Mouse (Mus musculus): ENCODE data around the gene Klrb1c. TPM values are rescaled to one million over a fixed set of nuclear protein-coding genes. Genes with fewer than 3 reads are reported as not detected.
A peak's percentile ranks its signal among the peaks of the same experiment; 100 is the strongest.
"Not testable (repeated sequence)": the region's sequence is repeated elsewhere in the genome, so short reads cannot be mapped to it uniquely, and the experiment has no call there.

Gene Klrb1c
- polyA plus RNA-seq, 1 experiment from 2014 or later: 0.38 TPM

DNA sequence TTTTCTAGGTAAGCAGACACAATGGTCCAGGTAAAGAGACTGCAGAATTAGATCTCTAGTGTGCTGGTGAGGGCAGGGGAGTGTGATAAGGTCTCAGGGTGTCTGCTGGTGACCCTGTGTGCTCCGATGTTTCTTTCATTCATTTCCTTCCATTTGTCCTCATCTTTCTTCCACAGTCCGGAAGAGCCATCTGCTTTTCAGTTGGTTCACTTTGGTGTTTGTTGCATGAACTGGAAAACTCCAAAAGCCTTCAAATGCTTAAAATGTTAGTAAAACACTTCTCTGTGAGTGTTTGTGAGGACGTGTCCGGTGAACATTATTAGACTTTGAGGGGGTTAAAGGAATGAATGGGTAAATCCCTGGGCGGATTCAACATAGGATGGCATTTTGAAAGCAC lies 27.9 kb downstream of the Klrb1c start:
- no peak for ATAC-seq
- H3K4me2 ChIP-seq (ENCODE audit: low read depth, low read length): peak overlapping the region; percentile 38
- 42% methylated on average over 5 of the region's 5 CpGs for WGBS
- H3K27ac ChIP-seq (ENCODE audit: low read length): no peak overlapping the region
- H3K9ac ChIP-seq (ENCODE audit: low read depth, low read length): peak overlapping the region; percentile 65
- H3K9me3 ChIP-seq (ENCODE audit: control insufficient read depth, low read length): no peaks in the 10 kb centered on the region
- H3K36me3 ChIP-seq (ENCODE audit: control insufficient read depth, insufficient read depth, low read length): no peaks in the 10 kb centered on the region
- peak overlapping the region; percentile 61 for H3K4me3 ChIP-seq (ENCODE audit: low read length)
- H3K27me3 ChIP-seq (replicated peaks; ENCODE audit: control insufficient read depth, insufficient read depth, low read length): no peaks in the 10 kb centered on the region
- H3K4me1 ChIP-seq (ENCODE audit: control insufficient read depth, insufficient read depth, low read length): no peaks in the 10 kb centered on the region

DNA sequence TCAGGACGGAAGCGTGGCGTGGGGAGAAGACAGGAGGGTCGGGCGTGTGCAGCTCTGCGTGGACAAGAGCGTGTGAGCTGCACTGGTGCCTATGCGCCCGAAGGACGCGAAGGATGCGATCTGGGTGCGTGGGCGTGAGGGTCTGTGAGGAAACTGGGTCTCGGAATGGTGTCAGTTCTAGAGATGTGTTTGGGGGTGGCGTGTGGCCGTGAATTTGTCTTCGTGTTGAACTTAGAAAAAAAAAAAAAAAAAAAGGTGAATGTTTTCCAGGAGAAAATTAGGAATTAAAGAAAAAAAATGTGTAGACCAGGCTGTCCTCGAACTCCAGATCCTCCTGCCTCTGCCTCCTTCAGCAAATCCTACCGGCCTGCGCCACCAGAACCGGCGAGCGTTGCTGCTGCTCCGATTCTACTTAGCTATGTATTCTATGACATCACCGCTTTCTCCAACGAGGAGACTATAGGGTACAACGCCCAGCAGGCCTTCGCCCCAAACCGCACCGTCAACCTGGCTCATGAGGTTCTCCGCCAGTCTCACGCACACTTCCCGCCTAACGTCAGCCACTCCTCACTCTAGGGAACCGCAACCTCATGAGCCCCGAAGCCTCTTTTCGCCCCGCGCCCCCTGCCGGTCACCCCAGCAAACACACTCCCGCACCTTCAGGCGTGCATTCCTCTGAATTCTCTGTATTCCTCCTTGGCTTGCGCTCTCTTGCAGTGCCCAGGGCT lies 28.4 kb downstream of the Klrb1c start:
- not testable (repeated sequence) for H3K4me1 ChIP-seq (ENCODE audit: control insufficient read depth, insufficient read depth, low read length); H3K27me3 ChIP-seq (replicated peaks; ENCODE audit: control insufficient read depth, insufficient read depth, low read length); H3K36me3 ChIP-seq (ENCODE audit: control insufficient read depth, insufficient read depth, low read length); H3K9me3 ChIP-seq (ENCODE audit: control insufficient read depth, low read length)
- peak; percentile 71 for ATAC-seq
- peak overlapping the region; percentile 61 for H3K4me3 ChIP-seq (ENCODE audit: low read length)
- peak overlapping the region; percentile 80 for H3K27ac ChIP-seq (ENCODE audit: low read length)
- peak overlapping the region; percentile 38 for H3K4me2 ChIP-seq (ENCODE audit: low read depth, low read length)
- WGBS: 0% methylated on average over 44 of the region's 44 CpGs
- H3K9ac ChIP-seq (ENCODE audit: low read depth, low read length): peak overlapping the region; percentile 76

DNA sequence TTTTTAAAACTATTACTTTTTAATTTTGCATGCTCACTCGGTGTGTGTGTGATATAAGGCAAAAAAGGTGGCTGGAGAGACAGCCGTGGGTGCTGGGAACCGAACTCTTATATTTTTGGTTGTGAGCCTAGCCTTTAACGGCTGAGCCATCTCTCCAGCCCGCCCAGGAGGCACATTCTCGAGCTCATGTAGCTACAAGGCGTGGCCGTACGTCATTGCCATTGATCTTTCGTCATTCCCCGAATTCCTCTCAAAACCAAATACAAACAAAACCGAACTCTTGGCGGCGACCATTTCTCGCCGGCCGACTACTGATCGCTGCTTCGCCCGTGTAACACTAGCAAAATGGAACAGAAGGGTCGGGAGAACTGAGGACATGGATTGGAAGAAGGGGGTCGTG lies 29.0 kb downstream of the Klrb1c start:
- Histone ChIP-seq H3K4me3 (ENCODE audit: low read length) (peak overlapping the region; percentile 61), H3K4me2 (ENCODE audit: low read depth, low read length) (peak overlapping the region; percentile 30; the same call in 1 of the 2 replicates), H3K9ac (ENCODE audit: low read depth, low read length) (peak overlapping the region; percentile 76), H3K27ac (ENCODE audit: low read length) (peak overlapping the region; percentile 80)
- peak; percentile 42 for ATAC-seq
- H3K9me3 ChIP-seq (ENCODE audit: control insufficient read depth, low read length); H3K4me1 ChIP-seq (ENCODE audit: control insufficient read depth, insufficient read depth, low read length); H3K27me3 ChIP-seq (replicated peaks; ENCODE audit: control insufficient read depth, insufficient read depth, low read length); H3K36me3 ChIP-seq (ENCODE audit: control insufficient read depth, insufficient read depth, low read length): not testable (repeated sequence)
- under 1% methylated on average over 22 of the region's 22 CpGs for WGBS

DNA sequence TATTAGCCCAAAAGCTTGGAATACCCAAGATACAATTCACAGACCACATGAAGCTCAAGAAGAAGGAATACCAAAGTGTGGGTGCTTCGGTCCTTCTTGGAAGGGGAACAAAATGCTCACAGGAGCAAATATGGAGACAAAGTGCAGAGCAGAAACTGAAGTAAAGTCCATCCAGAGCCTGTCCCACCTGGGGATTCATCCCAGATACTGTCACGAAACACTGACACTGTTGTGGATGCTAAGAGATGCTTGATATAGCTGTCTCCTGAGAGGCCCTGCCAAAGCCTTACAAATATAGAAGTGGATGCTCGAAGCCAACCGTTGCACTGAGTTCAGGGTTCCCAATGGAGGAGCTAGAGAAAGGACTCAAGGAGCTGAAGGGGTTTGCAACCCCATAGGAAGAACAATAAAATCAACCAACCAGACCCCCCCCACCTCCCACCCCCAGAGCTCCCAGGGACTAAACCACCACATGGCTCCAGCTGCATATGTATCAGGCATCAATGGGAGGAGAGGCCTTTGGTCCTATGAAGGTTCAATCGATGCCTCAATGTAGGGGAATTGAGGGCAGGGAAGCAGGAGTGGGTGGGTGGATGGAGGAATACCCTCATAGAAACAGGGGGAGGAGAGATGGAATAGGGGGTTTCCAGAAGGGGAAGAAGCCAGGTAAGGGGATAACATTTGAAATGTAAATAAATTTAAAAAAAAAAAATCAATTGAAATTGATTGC lies 29.6 kb downstream of the Klrb1c start:
- Histone ChIP-seq H3K27ac (ENCODE audit: low read length) (no peak overlapping the region), H3K4me2 (ENCODE audit: low read depth, low read length) (no peak overlapping the region), H3K4me3 (ENCODE audit: low read length) (no peak overlapping the region), H3K27me3 (replicated peaks; ENCODE audit: control insufficient read depth, insufficient read depth, low read length) (no peaks in the 10 kb centered on the region), H3K36me3 (ENCODE audit: control insufficient read depth, insufficient read depth, low read length) (no peaks in the 10 kb centered on the region), H3K9me3 (ENCODE audit: control insufficient read depth, low read length) (no peaks in the 10 kb centered on the region), H3K9ac (ENCODE audit: low read depth, low read length) (no peak overlapping the region), H3K4me1 (ENCODE audit: control insufficient read depth, insufficient read depth, low read length) (0 out of 2 replicates have a peak, but pooled peaks cover 4% of the 10 kb centered on the region)
- no peak for ATAC-seq
- WGBS: 83% methylated on average over 5 of the region's 5 CpGs

DNA sequence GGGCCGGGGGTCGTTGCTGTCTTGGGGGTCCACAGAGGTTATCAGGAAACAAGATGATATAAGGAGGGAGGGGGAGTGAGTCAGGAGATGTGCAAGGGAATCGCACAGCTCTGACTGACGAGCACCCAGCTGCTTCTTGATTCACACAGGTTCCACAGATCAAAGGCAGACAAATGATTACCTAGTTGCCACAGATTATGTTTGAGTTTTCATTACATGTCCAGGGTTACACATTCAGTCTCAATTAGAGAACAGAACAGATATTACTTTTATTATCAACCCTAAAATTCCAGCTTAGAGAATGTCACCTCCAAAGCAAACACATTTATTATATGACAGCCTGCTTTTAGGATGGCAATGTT lies 33.6 kb downstream of the Klrb1c start:
- not testable (repeated sequence) for H3K4me1 ChIP-seq (ENCODE audit: control insufficient read depth, insufficient read depth, low read length); H3K27ac ChIP-seq (ENCODE audit: low read length); H3K9ac ChIP-seq (ENCODE audit: low read depth, low read length); H3K4me2 ChIP-seq (ENCODE audit: low read depth, low read length); H3K9me3 ChIP-seq (ENCODE audit: control insufficient read depth, low read length); H3K36me3 ChIP-seq (ENCODE audit: control insufficient read depth, insufficient read depth, low read length); H3K4me3 ChIP-seq (ENCODE audit: low read length); H3K27me3 ChIP-seq (replicated peaks; ENCODE audit: control insufficient read depth, insufficient read depth, low read length)
- peak; percentile 19 for ATAC-seq
- WGBS: 26% methylated on average over 4 of the region's 4 CpGs

DNA sequence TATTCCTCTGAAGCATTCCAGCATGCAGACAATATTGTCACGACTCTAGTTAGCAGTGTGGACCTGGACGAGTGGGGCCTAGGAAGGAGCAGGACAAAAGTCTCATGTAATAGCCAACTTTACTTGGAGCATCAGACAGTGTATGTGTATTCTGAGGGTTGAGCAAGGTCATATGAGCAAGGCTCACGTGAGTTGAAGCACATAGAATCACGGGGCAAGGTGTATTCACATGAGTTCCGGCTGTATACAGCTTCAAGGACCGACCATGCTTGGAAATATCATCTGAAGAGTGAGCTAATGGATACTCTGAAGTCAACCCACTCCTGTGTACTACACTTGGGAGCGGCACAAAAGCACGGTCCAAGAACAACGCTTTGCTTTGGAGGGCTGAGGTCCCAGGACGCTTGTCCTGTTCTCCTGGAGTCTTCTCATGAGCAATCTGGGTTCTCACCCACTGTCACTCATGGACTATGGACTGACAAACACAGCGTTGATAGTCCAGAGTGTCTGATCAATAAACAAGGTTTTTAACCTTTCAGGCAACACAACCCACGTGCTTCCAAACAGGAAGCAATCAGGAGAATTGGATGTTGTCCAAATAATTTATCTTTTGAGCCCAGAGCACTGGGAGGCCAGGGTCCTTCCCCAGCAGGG lies 34.1 kb downstream of the Klrb1c start:
- H3K4me3 ChIP-seq (ENCODE audit: low read length); H3K36me3 ChIP-seq (ENCODE audit: control insufficient read depth, insufficient read depth, low read length); H3K9ac ChIP-seq (ENCODE audit: low read depth, low read length); H3K9me3 ChIP-seq (ENCODE audit: control insufficient read depth, low read length); H3K27me3 ChIP-seq (replicated peaks; ENCODE audit: control insufficient read depth, insufficient read depth, low read length); H3K4me1 ChIP-seq (ENCODE audit: control insufficient read depth, insufficient read depth, low read length): not testable (repeated sequence)
- Histone ChIP-seq H3K27ac (ENCODE audit: low read length) (peak overlapping the region; percentile 73), H3K4me2 (ENCODE audit: low read depth, low read length) (peak overlapping the region; percentile 32; the same call in 1 of the 2 replicates)
- peak; percentile 75 for ATAC-seq
- WGBS: 55% methylated on average over 12 of the region's 12 CpGs

DNA sequence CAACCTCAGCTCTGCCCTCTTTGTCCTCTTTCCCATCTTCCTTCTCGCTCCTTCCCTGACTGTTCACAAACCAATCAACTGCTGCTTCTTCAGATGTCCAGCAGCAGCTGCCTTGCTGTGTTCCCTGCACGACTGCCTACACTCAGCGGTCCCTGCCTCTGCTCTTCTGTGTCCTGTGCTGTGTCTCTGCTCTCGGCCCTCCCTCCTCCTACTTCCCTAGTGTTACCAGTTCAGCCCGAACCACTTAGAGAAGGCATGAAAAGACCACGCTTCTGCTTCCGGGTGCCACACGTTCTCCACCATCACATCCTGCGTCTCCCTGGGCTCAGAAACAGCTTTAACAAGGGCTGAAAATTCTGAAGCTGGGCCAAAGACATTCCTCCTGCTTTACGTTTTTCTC lies 34.8 kb downstream of the Klrb1c start:
- not testable (repeated sequence) for H3K27me3 ChIP-seq (replicated peaks; ENCODE audit: control insufficient read depth, insufficient read depth, low read length); H3K4me1 ChIP-seq (ENCODE audit: control insufficient read depth, insufficient read depth, low read length); H3K36me3 ChIP-seq (ENCODE audit: control insufficient read depth, insufficient read depth, low read length); H3K4me3 ChIP-seq (ENCODE audit: low read length); H3K9me3 ChIP-seq (ENCODE audit: control insufficient read depth, low read length)
- ATAC-seq: peak; percentile 79
- 33% methylated on average over 10 of the region's 10 CpGs for WGBS
- Histone ChIP-seq H3K4me2 (ENCODE audit: low read depth, low read length) (peak overlapping the region; percentile 32; the same call in 1 of the 2 replicates), H3K27ac (ENCODE audit: low read length) (peak overlapping the region; percentile 73), H3K9ac (ENCODE audit: low read depth, low read length) (peak overlapping the region; percentile 59; the same call in 1 of the 2 replicates)

DNA sequence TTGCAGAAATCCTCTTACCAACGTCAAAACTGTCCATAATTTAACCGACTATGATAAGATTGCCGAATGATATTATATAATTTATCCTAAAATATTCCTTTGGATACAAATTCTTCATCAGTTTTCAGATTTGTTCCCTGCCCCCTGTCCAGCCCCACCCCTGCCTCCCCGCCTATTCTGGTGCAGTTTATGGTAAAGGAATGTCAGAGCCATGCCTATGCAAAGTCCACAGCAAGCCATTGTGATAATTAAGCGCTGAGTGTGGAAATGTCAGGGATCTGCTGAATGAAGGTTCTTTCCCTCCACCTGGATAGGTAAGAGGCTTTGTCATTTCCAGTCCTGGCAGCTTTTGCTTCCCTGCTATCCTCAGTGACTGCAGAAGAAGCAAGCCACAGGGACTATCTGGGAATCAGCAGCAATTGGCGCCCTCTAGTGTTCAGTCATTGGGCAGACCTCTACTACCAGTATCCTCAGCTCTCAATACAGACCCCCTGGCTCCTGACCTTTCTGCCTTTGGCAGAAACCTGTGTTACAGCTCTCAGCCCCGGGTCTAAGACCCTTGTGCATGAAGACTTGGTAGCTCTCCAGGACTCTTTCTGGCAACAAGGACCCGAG lies 35.3 kb downstream of the Klrb1c start:
- not testable (repeated sequence) for H3K36me3 ChIP-seq (ENCODE audit: control insufficient read depth, insufficient read depth, low read length); H3K4me1 ChIP-seq (ENCODE audit: control insufficient read depth, insufficient read depth, low read length); H3K4me3 ChIP-seq (ENCODE audit: low read length); H3K9me3 ChIP-seq (ENCODE audit: control insufficient read depth, low read length); H3K27me3 ChIP-seq (replicated peaks; ENCODE audit: control insufficient read depth, insufficient read depth, low read length)
- WGBS: 31% methylated on average over 8 of the region's 8 CpGs
- peak overlapping the region; percentile 73; the same call in 1 of the 2 replicates for H3K27ac ChIP-seq (ENCODE audit: low read length)
- ATAC-seq: peak; percentile 91
- peak overlapping the region; percentile 59; the same call in 1 of the 2 replicates for H3K9ac ChIP-seq (ENCODE audit: low read depth, low read length)
- peak overlapping the region; percentile 32; the same call in 1 of the 2 replicates for H3K4me2 ChIP-seq (ENCODE audit: low read depth, low read length)

DNA sequence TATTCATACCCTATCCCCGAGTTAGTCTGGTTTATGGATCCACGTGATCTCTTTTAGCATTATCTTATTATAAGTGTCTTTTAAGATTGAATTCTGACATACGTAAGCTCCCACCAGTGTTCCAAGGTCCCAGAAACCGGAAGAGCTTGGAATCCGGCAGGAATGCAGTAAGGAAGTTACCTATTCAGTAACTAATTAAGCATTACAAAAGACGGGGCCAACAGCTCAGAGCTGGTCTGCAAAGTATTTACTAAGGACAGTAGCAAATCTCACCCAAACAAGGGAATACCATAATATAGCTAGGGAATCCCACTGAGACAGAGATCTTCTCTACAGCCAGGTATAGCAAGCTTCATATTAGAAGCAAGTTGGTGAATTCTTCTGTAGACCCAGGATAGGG lies 42.0 kb downstream of the Klrb1c start:
- 77% methylated on average over 6 of the region's 6 CpGs for WGBS
- not testable (repeated sequence) for H3K9me3 ChIP-seq (ENCODE audit: control insufficient read depth, low read length); H3K36me3 ChIP-seq (ENCODE audit: control insufficient read depth, insufficient read depth, low read length); H3K4me3 ChIP-seq (ENCODE audit: low read length); H3K4me1 ChIP-seq (ENCODE audit: control insufficient read depth, insufficient read depth, low read length); H3K4me2 ChIP-seq (ENCODE audit: low read depth, low read length); H3K27ac ChIP-seq (ENCODE audit: low read length); H3K9ac ChIP-seq (ENCODE audit: low read depth, low read length); H3K27me3 ChIP-seq (replicated peaks; ENCODE audit: control insufficient read depth, insufficient read depth, low read length); ATAC-seq

All from intestine, embryonic 16.5 days (tissue).